Mouse (Mus musculus) adrenal gland, adult 2 months (tissue): ENCODE measurements around the gene Ndufa6. TPM values are rescaled to one million over a fixed set of nuclear protein-coding genes. Genes with fewer than 3 reads are reported as not detected.
"Not testable (repeated sequence)": the region's sequence is repeated elsewhere in the genome, so short reads cannot be mapped to it uniquely, and the experiment has no call there.

Experiments
- DNase-seq: peaks from one replicate; pipeline ENCODE4 v3.0.0; 2021
- polyA plus RNA-seq: library from polyadenylated mRNA; depleted of rRNA; stranded (reverse); fragments of >200 nt; gene quantifications from 2 replicates; pipeline ENCODE4 v1.2.3, GENCODE M21; 2012
- total RNA-seq, 2 experiments: library from RNA; stranded (reverse); gene quantifications; 2 replicates each; pipeline ENCODE4 v1.2.3; 2021

The Ndufa6 gene
- total and polyA plus RNA-seq, 3 experiments: 274 to 511 (median 454) TPM

DNA sequence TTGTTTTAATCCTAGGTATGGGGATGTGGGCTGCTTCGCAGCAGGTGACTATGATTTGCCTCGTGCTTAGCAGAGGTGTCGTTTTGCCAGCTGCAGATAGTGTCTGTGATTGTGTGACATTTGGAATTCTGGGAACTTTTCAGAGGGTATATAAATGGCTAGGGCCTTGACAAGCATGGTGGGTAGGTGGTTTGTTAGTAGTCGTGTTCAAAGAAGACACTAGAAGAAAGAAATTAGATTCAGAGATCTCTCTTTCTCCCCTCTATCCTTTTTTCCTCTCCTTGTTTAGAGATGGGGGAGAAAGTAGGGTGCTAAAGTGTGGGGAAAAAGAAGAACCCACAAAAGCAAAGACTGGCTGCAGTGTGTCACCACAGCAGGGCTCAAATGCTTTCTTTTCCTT lies 14.0 kb upstream of the Ndufa6 start:
- DNase-seq: no peak

DNA sequence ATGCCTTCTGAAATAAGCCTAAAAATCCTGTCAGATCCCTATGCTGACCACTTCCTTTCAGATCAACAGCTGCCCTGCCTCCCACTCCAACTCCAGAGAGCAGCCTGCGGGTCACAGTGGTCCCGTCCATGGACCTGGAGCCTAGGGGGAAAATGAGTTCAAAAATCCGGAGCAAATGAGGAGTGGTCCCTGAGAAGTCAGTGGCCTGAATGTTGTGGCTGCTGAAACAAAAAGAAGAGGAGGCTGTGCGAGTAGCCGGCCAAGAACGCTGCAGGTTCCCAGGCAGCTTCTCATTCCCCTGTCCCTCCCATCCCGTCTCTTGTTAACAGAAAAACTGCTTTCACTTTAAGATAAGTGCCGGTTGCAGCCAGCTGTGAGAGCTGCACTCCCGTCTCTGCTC lies 10.4 kb upstream of the Ndufa6 start:
- DNase-seq: not testable (repeated sequence)

DNA sequence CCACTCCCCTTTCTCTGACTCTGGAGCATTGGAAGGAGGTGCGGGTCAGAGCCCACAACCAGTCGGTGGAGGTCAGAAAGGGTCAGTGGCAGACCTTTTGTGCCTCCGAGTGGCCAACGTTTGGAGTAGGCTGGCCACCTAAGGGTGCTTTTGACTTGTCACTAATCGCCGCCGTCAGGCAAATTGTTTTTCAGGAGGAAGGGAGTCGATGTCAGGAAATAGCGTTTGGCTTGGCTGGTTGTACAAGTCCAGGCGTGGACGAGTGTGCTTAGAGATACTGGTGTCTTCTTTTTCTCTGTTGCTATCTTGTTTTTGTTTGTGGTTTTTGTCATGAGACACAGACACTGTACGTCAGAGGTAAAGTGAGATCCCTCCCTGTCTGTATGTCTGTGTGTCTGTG lies 9.7 kb upstream of the Ndufa6 start:
- DNase-seq: not testable (repeated sequence)

DNA sequence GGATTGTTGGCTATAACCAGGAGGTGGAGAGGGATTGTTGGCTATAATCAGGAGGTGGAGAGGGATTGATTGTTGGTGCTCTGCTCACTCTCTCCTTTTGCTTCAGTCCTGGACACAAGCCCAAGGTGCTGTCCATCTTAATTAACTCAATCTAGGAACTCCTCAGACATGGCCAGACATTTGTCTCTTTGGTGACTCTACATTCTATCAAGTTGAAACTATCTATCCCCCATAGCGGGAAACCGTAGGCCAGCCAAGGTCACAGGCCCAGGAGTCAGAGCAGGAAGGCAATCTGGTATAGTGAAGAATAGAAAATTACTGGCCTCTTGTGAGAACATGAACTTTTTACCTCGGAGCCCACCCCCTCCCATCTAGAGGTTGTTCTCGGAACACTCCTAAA lies 8.1 kb upstream of the Ndufa6 start:
- DNase-seq: peak; percentile 42

DNA sequence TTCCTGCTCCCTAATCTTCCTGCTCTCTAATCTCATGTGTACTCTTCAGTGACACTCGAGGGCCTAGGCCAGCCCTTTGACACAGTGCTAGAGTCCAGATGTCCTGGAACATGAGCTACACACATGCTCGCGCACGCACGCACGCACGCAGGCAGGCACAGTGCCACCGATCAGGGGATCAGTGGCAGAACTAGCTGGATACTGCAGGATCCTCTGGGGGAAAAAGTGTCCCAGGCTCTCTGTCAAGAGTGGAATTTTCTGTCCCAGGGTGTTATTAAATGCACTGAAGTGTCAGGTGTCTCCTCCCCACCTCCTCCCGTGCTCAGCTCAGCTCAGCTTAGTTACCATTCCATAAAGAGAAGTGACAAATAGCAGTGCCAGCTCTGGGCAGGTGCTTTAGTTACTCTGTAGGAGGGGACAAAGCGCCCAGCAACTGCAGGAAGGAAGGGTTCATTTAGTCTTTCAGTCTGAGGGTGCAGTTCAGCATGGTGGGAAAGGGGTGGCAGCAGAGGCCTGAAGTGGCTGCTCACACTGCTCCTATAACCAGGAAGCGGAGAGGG lies 7.4 kb upstream of the Ndufa6 start:
- DNase-seq: peak; percentile 26

DNA sequence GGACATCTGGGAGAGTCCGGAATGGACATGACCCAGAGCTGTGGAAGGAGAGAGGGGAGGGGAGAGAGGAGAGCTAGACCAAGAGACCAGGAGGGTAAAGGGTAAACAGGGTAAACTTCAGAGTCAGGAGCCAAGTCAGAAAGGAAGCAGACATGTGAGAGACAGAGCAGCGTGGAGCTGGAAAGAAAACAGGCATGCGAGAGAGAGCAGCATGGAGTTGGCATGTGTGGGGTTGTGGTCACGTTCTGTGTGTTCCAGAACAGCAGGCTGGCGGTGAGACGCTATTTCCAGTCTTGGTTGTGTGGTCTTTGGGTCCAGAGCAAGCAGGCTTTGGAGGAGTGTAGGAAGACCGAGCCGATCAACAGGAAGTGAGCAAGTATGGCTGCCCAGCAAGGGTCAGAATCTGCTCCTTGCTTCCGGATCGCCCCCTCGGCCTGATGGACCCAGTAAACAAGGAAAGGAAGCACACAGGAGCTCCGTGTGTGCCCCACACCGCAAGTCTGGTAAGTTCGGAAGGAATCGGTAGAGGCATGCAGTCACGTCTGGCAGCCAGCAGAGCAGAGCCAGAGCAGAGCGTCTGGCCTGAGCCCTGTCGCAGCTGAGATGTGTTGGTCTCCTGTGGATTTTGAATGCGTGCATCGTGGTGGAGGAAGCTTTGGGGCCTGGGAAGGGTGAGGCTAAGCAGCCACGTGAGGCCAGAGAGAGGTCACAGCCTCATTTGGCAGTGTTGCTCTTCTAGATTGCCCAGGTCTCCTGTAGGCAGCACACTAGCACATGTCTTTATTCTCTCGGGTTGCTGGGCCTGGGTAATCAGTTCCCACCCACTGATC lies 4.5 kb upstream of the Ndufa6 start:
- DNase-seq: no peak

DNA sequence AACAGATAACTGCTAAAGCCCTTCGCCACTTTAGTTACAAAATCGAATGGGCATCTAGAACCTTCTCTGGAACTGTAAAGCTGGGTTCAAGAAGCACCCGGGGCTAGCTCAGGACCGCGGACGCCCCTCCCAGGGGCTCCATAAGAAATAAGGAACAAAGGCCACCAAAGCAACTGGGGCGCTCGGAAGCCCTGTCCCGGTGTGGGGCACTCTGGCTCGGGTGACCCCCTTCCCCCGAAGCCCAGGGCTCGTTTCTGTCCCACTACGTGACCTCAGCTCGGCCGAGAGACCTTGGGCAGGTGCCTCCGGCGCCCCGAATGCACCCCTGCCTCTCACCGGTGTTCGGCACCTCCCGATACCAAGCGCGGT lies 393 bp downstream of the Ndufa6 start:
- DNase-seq: no peak

DNA sequence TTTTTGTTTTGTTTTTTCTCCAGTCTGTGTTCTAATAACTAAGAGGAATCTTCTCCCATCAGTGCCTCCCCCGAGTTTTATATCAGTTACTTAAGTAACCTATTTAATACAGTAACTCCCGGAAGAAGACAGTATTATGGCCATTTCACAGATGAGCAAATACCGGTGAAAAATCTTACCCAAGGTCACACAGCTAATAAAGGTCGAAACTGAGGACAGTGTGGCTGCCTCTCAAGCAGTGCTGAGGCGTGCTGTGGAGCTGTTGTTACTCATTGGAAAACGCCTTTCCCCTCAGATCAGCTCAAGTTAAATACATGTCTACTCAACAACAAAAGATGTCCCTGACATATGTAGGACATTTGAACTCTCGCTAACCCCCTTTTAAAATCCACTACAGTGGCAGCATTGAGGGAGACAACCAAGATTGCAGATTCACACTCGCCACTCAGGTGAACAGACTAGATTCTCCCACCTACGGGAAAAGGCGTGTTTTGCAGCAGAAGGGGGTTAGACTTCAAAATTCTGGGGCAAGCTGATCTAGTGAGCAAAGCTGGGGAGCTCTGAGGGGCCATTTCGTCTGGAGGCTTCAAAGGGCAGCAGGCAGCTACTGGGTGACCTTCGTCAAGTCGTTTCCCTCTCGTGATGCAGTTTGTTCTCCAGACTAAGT lies 911 bp downstream of the Ndufa6 start:
- DNase-seq: peak; percentile 51

DNA sequence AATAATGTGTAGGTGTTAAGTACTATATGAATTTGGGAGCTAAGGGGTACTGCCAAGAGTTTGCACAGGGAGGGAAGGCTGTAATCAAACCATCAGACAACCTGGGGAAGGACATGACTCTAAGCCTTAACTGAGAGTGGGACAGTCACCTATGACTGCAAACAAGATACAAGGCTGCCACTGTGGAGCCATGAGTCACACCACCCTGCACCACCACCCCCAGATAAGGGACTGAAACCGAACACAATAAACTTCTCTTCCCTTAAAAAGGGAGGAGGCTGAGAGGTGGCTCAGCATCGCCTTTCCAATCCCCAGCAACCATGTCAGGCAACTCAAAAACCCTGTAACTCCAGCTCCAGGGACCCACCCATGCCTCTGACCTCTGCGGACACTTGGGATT lies 2.6 kb downstream of the Ndufa6 start:
- DNase-seq: peak; percentile 46

DNA sequence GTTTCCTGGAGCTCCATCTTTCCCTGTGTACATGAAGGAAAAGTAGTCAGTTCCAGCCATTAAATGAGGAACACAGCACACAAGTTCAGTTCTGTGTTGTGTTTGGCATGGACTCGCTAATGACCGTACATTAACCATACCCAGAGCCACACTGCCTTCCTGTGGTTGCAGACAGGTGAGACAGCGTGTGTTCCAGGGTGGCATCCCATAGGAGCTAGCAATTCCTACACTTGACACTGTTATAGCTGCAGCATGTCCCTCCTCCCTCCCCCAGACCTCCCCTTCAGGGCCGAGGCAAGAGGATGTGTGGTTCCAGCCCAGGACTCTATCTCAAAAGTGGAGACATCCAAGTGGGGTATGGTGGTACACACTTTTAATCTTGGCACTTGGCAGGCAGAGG lies 3.8 kb downstream of the Ndufa6 start:
- DNase-seq: no peak

DNA sequence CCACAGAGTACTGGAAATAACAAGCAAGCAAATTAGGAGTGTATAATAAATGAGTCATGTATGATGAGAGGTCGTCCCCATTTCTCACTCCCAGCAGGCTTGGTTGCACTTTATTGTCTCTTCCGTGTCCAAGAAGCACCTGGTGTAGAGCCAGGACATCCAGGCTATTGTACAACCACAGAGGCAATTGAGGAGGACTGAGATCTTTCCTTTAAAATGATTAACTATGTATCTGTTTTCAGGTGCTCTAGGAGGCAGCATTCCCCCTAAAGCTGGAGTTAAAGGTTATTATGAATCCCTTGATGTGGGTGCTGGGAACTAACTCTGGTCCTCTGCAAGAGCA lies 5.2 kb downstream of the Ndufa6 start:
- DNase-seq: no peak

DNA sequence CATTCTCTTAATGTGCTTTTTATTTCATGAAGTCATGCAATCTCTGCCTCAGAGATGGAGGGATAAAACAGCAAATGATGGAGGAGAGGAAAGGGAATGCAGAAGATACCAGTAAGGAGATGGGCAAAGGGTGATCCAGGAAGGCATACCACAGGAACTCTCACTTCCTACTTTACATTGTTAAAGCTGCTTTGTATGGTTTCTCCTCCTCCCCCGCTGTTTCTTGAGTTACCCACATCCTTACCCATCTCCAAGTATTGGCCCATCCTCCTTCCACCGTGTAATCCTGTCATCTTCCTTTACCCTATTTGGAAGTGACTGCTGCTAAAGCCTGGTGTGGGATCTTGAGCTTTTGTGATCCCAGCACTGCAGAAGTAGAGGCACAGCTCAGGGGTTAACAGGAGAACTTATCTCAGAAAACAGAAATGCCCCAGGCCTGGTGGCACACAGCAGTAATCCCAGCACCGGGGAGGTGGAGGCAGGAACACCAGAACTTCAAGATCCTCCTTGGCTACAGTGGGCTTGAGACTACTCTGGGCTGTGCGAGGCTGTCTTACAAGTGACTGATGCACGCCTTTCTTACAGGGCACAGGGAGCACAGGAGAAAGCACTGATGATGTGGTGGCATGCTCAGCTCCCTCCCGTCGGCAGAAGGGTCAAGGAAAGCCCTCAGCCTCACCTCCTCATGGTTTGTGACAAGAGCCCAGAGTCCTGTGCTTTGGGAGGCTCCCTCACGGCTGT lies 5.7 kb downstream of the Ndufa6 start:
- DNase-seq: no peak

DNA sequence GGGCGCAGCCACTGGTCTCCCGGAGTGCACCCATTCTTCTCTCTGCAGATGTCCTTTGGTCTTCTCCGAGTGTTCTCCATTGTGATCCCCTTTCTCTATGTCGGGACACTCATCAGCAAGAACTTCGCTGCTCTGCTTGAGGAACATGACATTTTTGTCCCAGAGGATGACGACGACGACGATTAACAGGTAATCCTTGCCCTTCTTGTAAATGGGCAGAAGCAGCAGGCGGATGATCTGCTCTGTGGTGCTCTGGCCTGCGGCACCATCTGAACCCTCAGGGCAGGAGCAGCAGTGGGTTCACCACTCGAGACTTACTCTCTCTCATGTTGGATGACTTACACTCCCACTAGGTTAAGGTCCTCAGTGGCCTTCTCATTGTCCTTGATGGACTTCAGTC lies 6.3 kb downstream of the Ndufa6 start:
- no peak for DNase-seq

DNA sequence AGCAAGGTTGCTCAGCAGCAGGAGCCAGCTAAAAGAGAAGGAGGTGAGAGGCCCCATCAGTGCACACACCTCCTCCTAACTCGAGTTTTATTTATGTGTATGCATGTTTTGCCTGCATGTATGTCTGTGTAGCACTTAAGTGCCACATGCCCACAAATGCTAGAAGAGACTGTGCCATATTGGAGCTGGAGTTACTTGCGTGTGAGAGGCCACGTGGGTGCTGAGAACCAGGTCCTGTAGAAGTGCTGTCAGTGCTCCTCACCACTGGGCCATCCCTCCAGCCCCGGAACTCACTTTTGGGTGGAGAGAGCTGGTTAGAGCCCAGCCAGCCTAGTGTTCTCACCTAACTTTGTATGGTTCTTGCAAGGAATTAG lies 6.8 kb downstream of the Ndufa6 start:
- no peak for DNase-seq

DNA sequence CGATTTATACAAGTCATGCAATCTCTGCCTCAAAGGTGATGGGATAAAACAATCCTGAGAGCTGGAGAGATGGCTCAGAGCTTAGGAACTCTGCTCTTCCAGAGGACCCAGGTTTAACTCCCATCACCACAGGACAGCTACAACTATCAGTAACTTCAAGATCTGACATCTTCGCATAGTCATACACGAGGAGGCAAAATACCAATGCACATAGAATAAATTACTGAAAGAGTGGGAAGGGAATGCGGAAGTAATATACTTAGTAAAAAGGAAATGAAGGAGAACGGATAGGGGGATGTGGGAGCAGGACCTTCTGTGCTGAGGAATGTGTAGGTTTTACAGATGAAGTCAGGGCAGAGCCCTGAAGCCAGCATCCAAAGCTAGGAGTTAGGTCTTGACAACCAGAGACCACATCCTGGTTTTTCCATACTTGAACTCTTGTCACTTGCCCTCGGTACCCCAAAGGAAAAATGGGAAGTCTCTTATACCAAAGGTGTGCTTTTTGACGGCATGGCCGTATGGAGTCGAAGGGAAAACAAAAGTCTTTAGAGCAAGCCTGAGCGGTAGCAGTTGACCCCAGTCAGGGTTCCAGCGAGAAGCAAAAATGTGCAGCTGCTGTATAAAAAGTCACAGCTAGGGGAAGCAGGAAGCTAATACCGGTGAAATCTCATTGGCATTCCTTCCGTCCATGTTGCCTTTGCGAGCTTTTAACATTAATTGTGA lies 7.4 kb downstream of the Ndufa6 start:
- no peak for DNase-seq

DNA sequence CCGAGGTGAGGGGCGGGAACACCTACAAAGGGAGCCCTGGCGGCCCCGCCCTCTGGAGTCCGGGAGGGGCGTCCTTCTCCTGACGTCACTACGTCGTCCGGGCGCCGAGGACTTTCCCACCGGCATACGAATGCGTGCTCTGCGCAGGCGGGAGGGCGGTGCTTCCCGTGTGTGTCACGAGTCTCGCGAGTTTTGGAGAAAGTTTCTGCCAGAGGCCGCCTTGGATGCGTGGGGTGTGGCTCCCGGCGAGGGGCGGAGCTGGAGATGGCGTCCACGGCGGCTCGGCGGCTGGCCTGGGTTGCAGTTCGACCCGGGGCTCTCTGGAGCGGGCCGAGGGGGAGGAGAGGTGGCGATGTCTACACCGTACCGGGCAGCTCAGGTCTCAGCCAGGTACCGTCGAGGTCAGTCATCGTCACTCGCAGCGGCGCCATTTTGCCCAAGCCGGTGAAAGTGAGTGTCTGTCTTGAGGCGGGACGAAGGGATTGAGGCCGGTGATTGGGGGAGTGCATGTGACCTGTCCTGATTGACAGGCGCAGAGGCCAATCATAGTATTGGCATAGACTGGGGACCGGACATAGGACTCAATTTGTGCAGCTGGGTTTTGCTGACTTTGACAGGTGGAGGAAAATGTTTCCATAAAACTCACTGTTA lies 8.2 kb downstream of the Ndufa6 start:
- DNase-seq: peak; percentile 98

DNA sequence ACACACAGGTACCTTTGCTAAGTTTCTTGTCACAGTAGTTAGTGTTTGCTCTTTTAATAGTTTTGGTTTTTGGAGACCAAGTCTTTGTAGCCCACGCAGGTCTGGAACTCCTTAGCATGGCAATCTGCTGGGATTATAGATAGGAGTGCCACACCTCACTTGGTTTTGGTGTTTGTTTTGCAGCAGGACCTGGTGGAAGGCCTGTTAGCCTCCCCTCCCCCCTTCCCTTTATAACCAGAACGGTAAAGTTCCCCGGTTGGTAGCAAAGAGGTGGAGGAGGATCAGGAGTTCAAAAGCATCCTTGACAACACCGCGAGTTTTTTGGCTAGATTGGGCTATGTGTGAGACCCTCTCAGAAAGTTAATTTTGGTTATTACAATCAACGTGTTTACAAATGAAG lies 9.2 kb downstream of the Ndufa6 start:
- no peak for DNase-seq

DNA sequence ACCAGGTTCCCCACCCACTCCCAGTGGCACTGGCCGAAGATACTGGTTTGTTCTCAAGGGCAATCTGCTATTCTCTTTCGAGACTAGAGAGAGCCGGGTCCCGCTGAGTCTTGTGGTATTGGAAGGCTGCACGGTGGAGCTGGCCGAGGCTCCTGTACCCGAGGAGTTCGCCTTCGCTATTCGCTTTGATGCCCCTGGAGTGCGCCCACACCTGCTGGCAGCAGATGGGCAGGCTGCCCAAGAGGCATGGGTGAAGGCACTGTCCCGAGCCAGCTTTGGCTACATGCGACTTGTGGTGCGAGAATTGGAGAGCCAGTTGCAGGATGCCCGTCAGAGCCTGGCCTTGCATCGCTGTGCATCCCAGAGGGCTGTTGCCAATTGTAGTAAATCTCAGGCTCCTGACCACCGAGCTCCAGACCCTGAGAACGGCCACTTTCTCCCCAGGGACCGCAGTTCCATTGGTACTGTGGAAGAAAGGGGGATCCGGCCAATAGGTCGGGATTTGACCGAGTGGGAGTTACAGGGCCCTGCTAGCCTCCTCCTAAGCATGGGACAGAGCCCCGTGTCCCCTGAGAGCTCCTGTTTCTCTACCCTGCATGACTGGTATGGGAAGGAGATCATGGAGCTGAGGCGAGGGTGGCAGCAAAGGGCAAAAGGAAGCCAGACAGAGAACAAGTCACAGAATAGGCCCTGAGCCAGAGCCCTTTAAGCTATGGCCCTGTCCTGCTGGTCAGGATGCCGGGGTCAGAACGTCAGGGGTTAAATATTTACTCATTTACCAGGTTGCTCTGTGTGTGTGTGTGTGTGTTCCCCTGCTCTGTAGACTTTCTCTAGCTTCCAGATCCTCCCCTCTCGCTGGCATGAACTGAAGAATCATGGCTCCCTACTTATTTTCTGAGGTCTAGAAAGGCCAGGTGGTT lies 10.5 kb downstream of the Ndufa6 start:
- no peak for DNase-seq

DNA sequence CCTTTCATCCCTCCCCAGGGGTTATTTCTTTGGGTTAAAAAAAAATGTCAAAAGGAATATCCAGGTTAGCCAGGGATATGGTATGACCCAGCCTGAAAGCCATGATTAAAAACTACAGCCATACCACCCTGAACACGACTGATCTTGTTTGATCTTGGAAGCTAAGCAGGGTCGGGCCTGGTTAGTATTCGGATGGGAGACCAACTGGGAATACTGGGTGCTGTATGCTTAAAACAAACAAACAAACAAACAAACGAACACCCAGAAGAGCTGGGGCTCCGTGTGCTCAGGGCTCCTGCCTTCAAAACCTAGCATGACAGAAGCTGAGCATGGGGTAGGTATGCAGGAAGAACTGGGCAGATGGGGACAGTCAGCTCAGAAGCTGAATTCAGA lies 11.6 kb downstream of the Ndufa6 start:
- DNase-seq: no peak

DNA sequence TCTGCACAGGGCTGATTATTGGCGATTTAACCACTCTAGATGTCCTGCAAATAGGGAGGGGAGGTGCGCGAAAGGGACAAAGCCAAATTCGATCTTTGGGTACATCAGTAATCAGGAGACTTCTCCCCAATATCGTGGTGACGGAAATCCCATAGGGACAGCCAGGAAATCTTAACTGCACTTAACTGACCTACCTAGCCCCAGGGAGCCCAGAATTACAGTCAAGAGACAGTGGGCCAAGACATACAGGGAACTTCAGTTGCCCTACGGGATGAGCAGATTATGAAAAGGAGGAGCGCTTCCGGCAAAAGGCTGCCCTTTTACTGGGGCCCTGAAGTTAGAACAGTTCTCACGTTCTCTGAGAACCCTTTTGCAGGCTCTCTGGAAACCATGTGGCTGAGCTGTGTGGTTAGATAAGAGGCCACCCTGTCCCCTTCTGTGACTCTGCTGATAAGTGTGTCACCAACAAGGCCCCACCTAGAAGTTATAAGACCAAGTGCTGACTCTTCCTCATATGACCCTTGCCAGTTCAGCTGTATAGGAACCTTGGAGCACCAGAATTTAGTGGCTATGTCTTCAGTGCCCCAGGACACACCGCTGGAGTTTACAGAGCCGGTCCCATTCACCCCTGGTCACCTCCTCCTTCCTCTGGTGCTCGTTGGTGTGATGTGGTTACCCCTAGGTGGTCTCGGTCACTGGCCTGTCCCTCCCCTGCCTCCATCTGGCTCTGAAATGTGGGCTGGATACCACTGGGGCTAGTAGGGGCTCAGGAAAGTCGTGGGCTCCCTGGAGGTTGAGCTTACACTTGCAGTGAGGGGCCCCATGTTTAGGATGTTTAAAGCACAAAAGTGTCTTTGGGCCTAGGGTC lies 12.2 kb downstream of the Ndufa6 start:
- DNase-seq: no peak
